Mouse (Mus musculus) kidney, adult 2 months (tissue): ENCODE data around the gene Syt6. TPM values are rescaled to one million over a fixed set of nuclear protein-coding genes. Genes with fewer than 3 reads are reported as not detected.
"Not testable (repeated sequence)": the region's sequence is repeated elsewhere in the genome, so short reads cannot be mapped to it uniquely, and the experiment has no call there.

Source experiments
- DNase-seq: peaks from one replicate; pipeline ENCODE4 v3.0.0; 2021
- H3K27ac ChIP-seq: fragments of 200-500 bp; 2 replicates; pipeline ENCODE4 v1.5.1; 2012; ENCODE audit warnings: low read depth, low read length, control low read depth, inconsistent platforms; ENCODE audit not compliant: insufficient read depth
- H3K27me3 ChIP-seq: fragments of 200-500 bp; replicated peaks from 2 replicates; pipeline ENCODE4 v1.6.1; 2012; ENCODE audit warnings: mild to moderate bottlenecking, moderate library complexity, low read length, inconsistent platforms; ENCODE audit not compliant: control insufficient read depth, insufficient read depth
- H3K36me3 ChIP-seq: fragments of 200-500 bp; 2 replicates; pipeline ENCODE4 v1.6.1; 2012; ENCODE audit warnings: mild to moderate bottlenecking, moderate library complexity, low read length, inconsistent platforms; ENCODE audit not compliant: control insufficient read depth, insufficient read depth
- H3K4me1 ChIP-seq: fragments of 200-500 bp; 2 replicates; pipeline ENCODE4 v1.6.1; 2011; ENCODE audit warnings: low read length; ENCODE audit not compliant: control insufficient read depth, insufficient read depth
- H3K4me3 ChIP-seq: fragments of 200-500 bp; 2 replicates; pipeline ENCODE4 v1.5.1; 2011; ENCODE audit warnings: mild to moderate bottlenecking, low read depth, low read length, control low read depth; ENCODE audit not compliant: insufficient read depth
- CTCF ChIP-seq: fragments of 200-500 bp; conservative IDR thresholded peaks from 2 replicates; pipeline ENCODE4 v1.5.1; 2011; ENCODE audit warnings: low read depth, mild to moderate bottlenecking, control low read depth, low read length, moderate library complexity, mixed read lengths; ENCODE audit not compliant: insufficient read depth, insufficient read length
- POLR2A ChIP-seq: fragments of 200-500 bp; IDR thresholded peaks from one replicate; pipeline ENCODE4 v1.6.1; 2011; ENCODE audit warnings: low read depth, low read length, control low read depth
- WGBS: fragments of 180-500 bp; shearing (Covaris S2); methylation state at CpG from one replicate; pipeline ENCODE4 v1.1.7; 2018; 5-methylcytosine and 5-hydroxymethylcytosine counted together
- polyA plus RNA-seq: library from polyadenylated mRNA; depleted of rRNA; stranded (reverse); fragments of >200 nt; gene quantifications from 2 replicates; pipeline ENCODE4 v1.2.3, GENCODE M21; 2012

Gene Syt6
- polyA plus RNA-seq, 1 experiment: not detected

DNA sequence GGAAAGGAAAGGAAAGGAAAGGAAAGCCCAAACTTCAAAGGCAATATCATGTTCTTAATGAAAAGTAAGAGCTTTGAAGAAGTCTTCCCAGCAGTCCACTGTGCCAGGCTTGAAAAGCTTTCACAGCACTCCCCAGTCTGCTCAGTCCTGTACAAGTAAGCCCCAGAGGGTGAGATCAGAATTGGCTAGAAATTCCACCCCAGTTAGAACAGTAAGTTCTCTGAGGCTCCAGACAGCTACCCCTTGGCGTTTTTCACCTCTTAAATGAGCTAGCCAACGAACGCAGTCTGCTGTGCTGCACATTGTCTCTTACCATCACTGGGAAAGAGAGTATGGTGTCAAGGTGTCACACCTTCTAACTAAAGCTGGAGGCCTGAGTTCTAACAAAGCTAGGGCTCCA, 52.6 kb downstream of the Syt6 start:
- 81% methylated on average over 3 of the region's 3 CpGs for WGBS
- no peak overlapping the region for H3K4me3 ChIP-seq
- TF ChIP-seq POLR2A (no peak), CTCF (no peak)
- H3K27ac ChIP-seq: no peak overlapping the region
- no peaks in the 10 kb centered on the region for H3K27me3 ChIP-seq
- no peak for DNase-seq
- H3K36me3 ChIP-seq: no peaks in the 10 kb centered on the region
- H3K4me1 ChIP-seq: no peaks in the 10 kb centered on the region

DNA sequence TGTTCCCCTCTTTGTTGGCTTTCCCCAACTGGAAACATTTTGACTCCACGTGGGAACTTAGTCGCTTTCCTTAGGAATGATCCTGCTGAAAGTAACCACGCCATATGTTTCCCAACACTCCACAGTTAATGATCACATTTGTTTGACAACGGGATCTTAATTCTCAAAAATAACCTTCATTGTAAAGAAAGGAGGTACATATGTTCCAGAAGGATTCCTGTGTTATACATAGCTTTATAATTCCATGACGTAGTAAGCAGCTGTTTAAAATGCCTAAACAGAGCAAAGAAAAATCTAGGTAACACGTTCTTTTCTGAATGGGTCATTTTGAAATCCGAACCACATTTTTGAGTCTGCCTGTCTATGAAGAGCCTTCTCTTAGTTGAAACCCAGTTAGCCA, 58.1 kb downstream of the Syt6 start:
- 88% methylated on average over 7 of the region's 7 CpGs for WGBS
- H3K27me3 ChIP-seq: no peaks in the 10 kb centered on the region

DNA sequence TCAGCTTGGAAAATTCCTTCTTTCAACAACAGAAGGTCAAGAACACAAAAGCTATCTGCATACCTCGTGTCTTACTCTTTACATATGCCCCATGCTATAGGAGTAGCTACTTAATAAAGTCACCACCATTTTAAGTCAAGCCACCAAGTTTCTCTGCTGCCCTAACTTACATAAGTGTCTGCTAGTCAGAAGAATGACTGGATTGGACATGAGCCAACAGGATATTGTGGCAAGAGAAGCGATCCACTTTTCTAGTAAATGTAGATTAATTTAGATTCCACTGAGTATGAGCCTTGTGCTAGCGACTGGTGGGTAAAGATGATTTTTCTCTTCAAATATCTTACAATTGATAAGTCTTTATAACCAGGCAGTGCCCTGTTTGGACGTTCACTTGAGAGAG, 58.8 kb downstream of the Syt6 start:
- DNase-seq: no peak
- H3K36me3 ChIP-seq: no peaks in the 10 kb centered on the region
- TF ChIP-seq CTCF (no peak), POLR2A (no peak)
- H3K27ac ChIP-seq: no peak overlapping the region
- WGBS: 67% methylated on average over 4 of the region's 4 CpGs
- no peak overlapping the region for H3K4me3 ChIP-seq
- no peaks in the 10 kb centered on the region for H3K27me3 ChIP-seq
- no peaks in the 10 kb centered on the region for H3K4me1 ChIP-seq

More for the DNA sequence above, 58.1 kb downstream of the Syt6 start:
- DNase-seq: no peak
- Histone ChIP-seq H3K4me3 (no peak overlapping the region), H3K27ac (no peak overlapping the region), H3K4me1 (no peaks in the 10 kb centered on the region), H3K36me3 (no peaks in the 10 kb centered on the region)
- TF ChIP-seq POLR2A (no peak), CTCF (no peak)

DNA sequence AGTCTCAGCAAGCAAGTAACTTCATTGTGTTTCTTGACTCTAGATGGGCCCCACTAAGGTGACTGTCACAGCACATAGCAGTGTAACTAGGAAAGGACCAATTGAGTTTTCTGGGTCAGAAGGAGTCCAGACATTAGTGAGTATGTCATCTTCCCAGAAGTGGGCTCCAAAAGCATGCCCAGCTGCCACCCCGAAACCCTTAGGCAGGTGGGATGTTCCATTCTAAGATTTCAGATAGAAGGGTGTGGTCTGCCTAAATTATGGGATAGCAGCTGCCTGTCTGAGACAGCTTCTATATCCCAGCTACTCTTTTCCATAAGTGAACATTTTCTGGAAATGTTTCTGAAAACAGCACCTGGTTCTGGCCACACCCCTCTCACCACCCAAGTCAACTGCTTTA, 59.2 kb downstream of the Syt6 start:
- H3K36me3 ChIP-seq: no peaks in the 10 kb centered on the region
- H3K27me3 ChIP-seq: no peaks in the 10 kb centered on the region
- WGBS: 97% methylated on average over 1 of the region's 1 CpGs
- TF ChIP-seq POLR2A (no peak), CTCF (no peak)
- no peak for DNase-seq
- no peak overlapping the region for H3K27ac ChIP-seq
- no peak overlapping the region for H3K4me3 ChIP-seq
- H3K4me1 ChIP-seq: no peaks in the 10 kb centered on the region

GRCm38 (mm10) chr3:103637641-103638040, 62.6 kb downstream of the Syt6 start:
- no peak for TF ChIP-seq CTCF
- WGBS: 82% methylated on average over 1 of the region's 1 CpGs
- DNase-seq: no peak
- no peak overlapping the region for H3K4me3 ChIP-seq
- H3K4me1 ChIP-seq: no peaks in the 10 kb centered on the region
- no peaks in the 10 kb centered on the region for H3K36me3 ChIP-seq
- no peaks in the 10 kb centered on the region for H3K27me3 ChIP-seq
- no peak overlapping the region for H3K27ac ChIP-seq

DNA sequence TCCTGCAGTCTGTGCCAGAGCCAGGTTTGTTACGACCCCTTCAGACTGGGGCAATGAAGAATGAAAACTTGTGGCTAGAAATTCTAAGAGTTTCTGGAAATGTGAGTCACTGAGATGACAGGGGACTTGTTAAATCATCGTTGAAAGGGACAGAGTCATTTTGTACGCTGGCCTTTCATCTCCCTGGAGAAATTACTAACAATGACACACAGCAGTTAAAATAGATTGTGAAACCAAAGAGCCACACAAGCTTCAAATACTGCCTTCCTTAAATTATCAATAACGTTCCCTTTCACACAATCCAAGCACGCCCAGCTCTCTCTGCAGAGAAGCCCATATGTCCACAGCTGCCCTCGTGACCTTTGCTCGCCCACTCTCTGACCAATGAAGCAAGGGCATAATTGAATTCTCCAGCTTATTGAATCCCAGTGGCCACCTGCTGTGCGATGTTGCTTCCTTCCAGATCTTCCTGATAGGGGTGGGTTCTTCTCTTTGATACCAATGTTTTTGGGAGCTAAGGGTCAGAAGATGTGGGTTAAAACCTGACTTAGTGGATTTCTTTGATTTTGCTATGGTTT, 65.3 kb downstream of the Syt6 start:
- H3K27ac ChIP-seq: no peak overlapping the region
- no peaks in the 10 kb centered on the region for H3K36me3 ChIP-seq
- H3K27me3 ChIP-seq: no peaks in the 10 kb centered on the region
- TF ChIP-seq CTCF: no peak
- TF ChIP-seq POLR2A: no peak
- H3K4me1 ChIP-seq: no peaks in the 10 kb centered on the region
- WGBS: 38% methylated on average over 8 of the region's 8 CpGs
- H3K4me3 ChIP-seq: no peak overlapping the region
- no peak for DNase-seq

- Histone ChIP-seq H3K27ac (no peak overlapping the region), H3K27me3 (no peaks in the 10 kb centered on the region), H3K36me3 (no peaks in the 10 kb centered on the region), H3K4me3 (no peak overlapping the region), H3K4me1 (no peaks in the 10 kb centered on the region)
- no peak for DNase-seq
- 23% methylated on average over 7 of the region's 7 CpGs for WGBS
- TF ChIP-seq POLR2A (no peak), CTCF (no peak)
Observed at GRCm38 (mm10) chr3:103641301-103641700, 66.3 kb downstream of the Syt6 start.

DNA sequence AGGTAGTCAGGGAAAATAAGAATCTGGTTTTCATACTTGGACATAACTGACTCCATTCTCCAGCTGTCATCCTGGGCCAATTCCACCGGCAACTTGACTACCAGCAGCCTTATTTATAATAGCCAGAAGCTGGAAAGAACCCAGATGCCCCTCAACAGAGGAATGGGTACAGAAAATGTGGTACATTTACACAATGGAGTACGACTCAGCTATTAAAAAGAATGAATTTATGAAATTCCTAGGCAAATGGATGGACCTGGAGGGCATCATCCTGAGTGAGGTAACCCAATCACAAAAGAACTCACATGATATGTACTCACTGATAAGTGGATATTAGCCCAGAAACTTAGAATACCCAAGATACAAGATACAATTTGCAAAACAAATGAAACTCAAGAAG, 70.9 kb downstream of the Syt6 start, which contains the start of gene Atg4a-ps:
Gene Atg4a-ps (minus strand): TSS at position 101 of the 400 bp plus-strand sequence.
- H3K4me3 ChIP-seq, H3K4me1 ChIP-seq, H3K27me3 ChIP-seq, DNase-seq, H3K27ac ChIP-seq, H3K36me3 ChIP-seq: not testable (repeated sequence)
- 92% methylated on average over 2 of the region's 2 CpGs for WGBS
